Mouse (Mus musculus) brain, embryonic 14.5 days (tissue): ENCODE results near the gene Gm5039.
"Not testable (repeated sequence)": the region's sequence is repeated elsewhere in the genome, so short reads cannot be mapped to it uniquely, and the experiment has no call there.

ENCODE experiments used
- CTCF ChIP-seq: fragments of 200-500 bp; IDR thresholded peaks from 2 replicates; pipeline ENCODE4 v1.5.1; 2012; ENCODE audit warnings: inconsistent platforms, mild to moderate bottlenecking, moderate library complexity, borderline replicate concordance; ENCODE audit not compliant: insufficient read depth, insufficient read length; ENCODE audit errors: extremely low read depth
- POLR2A ChIP-seq: fragments of 200-500 bp; IDR thresholded peaks from 2 replicates; pipeline ENCODE4 v1.6.1; 2012; ENCODE audit warnings: mild to moderate bottlenecking, inconsistent platforms, borderline replicate concordance; ENCODE audit not compliant: poor library complexity, insufficient read depth, insufficient read length, severe bottlenecking; ENCODE audit errors: extremely low read depth

DNA sequence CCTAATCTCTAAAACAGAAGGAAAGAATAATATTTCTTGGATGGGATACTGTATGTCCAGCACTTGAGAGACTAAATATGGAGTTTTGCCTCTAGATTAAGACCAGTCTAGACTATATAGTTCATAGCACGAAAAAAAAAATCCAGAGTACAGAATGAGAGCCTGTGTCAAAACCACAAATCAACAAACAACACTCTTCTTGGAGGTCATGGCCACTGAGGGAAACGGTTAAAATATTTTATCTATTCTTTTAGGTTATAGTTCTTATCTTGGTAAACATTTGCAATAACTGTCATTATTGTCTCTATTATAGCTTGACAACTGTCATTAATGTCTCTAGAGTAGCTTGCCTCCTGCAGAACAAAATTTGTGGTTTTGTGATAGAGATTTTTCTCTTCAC, 26.7 kb downstream of the Gm5039 start:
- not testable (repeated sequence) for TF ChIP-seq POLR2A, CTCF
